Mouse (Mus musculus): ENCODE data around the gene Klk1b5.

GRCm38 (mm10) chr7:44249248-44249647 lies 33.5 kb downstream of the Klk1b5 start:
- TF ChIP-seq CTCF (IDR thresholded peaks at IDR 0.05; ENCODE audit: low read depth) (no peak), EP300 (IDR thresholded peaks at IDR 0.05; ENCODE audit: low read depth) (no peak)

Data from liver, embryonic 14.5 days (tissue).